Comparison of ENCODE assay signal across 19 mouse cellular contexts in genomic region chr5:38241473-38241834, GRCm38 (mm10). TPM values are rescaled to one million over a fixed set of nuclear protein-coding genes. Genes with fewer than 3 reads are reported as not detected.
DNase-seq lines count a peak whose midpoint lies in the region; ATAC-seq and TF ChIP-seq lines count a peak whose summit lies in the region.
"Had no signal": no experiment of that assay in that cellular context is flagged by ENCODE, and none has a peak within 500 bp of the region (broad histone marks: within the 10 kb centered on the region; RNA-seq: fewer than 3 reads in every experiment).

No protein-coding gene starts in this region.

- H3K27ac ChIP-seq in forebrain, embryonic 14.5 days (ENCODE audit: low read depth, low read length): no peak overlapping the region
- H3K27ac ChIP-seq in forebrain, embryonic 12.5 days: no peak overlapping the region
- 0 out of 2 replicates have a peak overlapping the region, but pooled peaks have one; percentile 28 for H3K27ac ChIP-seq in midbrain, embryonic 10.5 days (replicated peaks)
- H3K27ac ChIP-seq in midbrain, embryonic 11.5 days (ENCODE audit: low read depth, low read length): no peak overlapping the region
- H3K27ac ChIP-seq in embryonic facial prominence, embryonic 15.5 days (replicated peaks): no peak overlapping the region
- no peak overlapping the region for H3K27ac ChIP-seq in hindbrain, postnatal 0 days
- H3K27ac ChIP-seq: forebrain, embryonic 15.5 days; heart, embryonic 15.5 days; liver, embryonic 14.5 days had no signal

- H3K4me2 ChIP-seq in forebrain, embryonic 14.5 days (ENCODE audit: low read length): no peak overlapping the region
- H3K4me2 ChIP-seq in forebrain, embryonic 12.5 days: no peak overlapping the region
- H3K4me2 ChIP-seq in midbrain, embryonic 11.5 days: no peak overlapping the region
- no peak overlapping the region for H3K4me2 ChIP-seq in embryonic facial prominence, embryonic 15.5 days (replicated peaks)
- no peak overlapping the region for H3K4me2 ChIP-seq in hindbrain, postnatal 0 days (ENCODE audit: low read depth, low read length)
- H3K4me2 ChIP-seq: forebrain, embryonic 15.5 days; heart, embryonic 15.5 days had no signal

- no peaks in the 10 kb centered on the region for H3K9me3 ChIP-seq in forebrain, embryonic 14.5 days (replicated peaks; ENCODE audit: control insufficient read depth, low read length)
- no peaks in the 10 kb centered on the region for H3K9me3 ChIP-seq in forebrain, embryonic 12.5 days
- H3K9me3 ChIP-seq in midbrain, embryonic 10.5 days (replicated peaks): 0 out of 2 replicates have a peak, but pooled peaks cover 5% of the 10 kb centered on the region
- H3K9me3 ChIP-seq in midbrain, embryonic 11.5 days (ENCODE audit: control insufficient read depth, low read length): no peaks in the 10 kb centered on the region
- H3K9me3 ChIP-seq in embryonic facial prominence, embryonic 15.5 days (replicated peaks): no peaks in the 10 kb centered on the region
- H3K9me3 ChIP-seq in hindbrain, postnatal 0 days (ENCODE audit: low read length): no peaks in the 10 kb centered on the region
- H3K9me3 ChIP-seq: forebrain, embryonic 15.5 days; heart, embryonic 15.5 days had no signal

- TF ChIP-seq CTCF in hindbrain, postnatal 0 days (IDR thresholded peaks at IDR 0.05; ENCODE audit: low read depth): no peak

- no peak for ATAC-seq in forebrain, embryonic 14.5 days
- ATAC-seq in forebrain, embryonic 12.5 days (ENCODE audit: low FRiP score): no peak
- no peak; the same call in 1 of the 2 replicates for ATAC-seq in midbrain, embryonic 11.5 days (ENCODE audit: low FRiP score)
- ATAC-seq in embryonic facial prominence, embryonic 15.5 days (ENCODE audit: insufficient number of reproducible peaks, low FRiP score, low TSS enrichment, low read depth): 0 out of 2 replicates have a peak, but pooled peaks have one; percentile 15
- no peak for ATAC-seq in hindbrain, postnatal 0 days
- ATAC-seq: forebrain, embryonic 15.5 days; Patski had no signal

- no peak overlapping the region for H3K4me3 ChIP-seq in forebrain, embryonic 14.5 days (ENCODE audit: low read depth, low read length)
- H3K4me3 ChIP-seq in forebrain, embryonic 12.5 days (replicated peaks): no peak overlapping the region
- no peak overlapping the region for H3K4me3 ChIP-seq in midbrain, embryonic 10.5 days
- no peak overlapping the region for H3K4me3 ChIP-seq in midbrain, embryonic 11.5 days (ENCODE audit: low read depth, low read length)
- H3K4me3 ChIP-seq in embryonic facial prominence, embryonic 15.5 days (replicated peaks): no peak overlapping the region
- no peak overlapping the region for H3K4me3 ChIP-seq in hindbrain, postnatal 0 days (ENCODE audit: low read length)
- H3K4me3 ChIP-seq: forebrain, embryonic 15.5 days; heart, embryonic 15.5 days had no signal

- H3K27me3 ChIP-seq in forebrain, embryonic 14.5 days (replicated peaks; ENCODE audit: control insufficient read depth, insufficient read depth, low read length): no peaks in the 10 kb centered on the region
- H3K27me3 ChIP-seq in forebrain, embryonic 12.5 days: no peaks in the 10 kb centered on the region
- H3K27me3 ChIP-seq in midbrain, embryonic 10.5 days (ENCODE audit: low read depth, poor library complexity, severe bottlenecking): peaks cover 70% of the 10 kb centered on the region
- peaks cover 9% of the 10 kb centered on the region for H3K27me3 ChIP-seq in midbrain, embryonic 11.5 days (ENCODE audit: control insufficient read depth, insufficient read depth, low read length)
- no peaks in the 10 kb centered on the region for H3K27me3 ChIP-seq in embryonic facial prominence, embryonic 15.5 days
- no peaks in the 10 kb centered on the region for H3K27me3 ChIP-seq in hindbrain, postnatal 0 days (ENCODE audit: insufficient read depth, low read length)
- H3K27me3 ChIP-seq: forebrain, embryonic 15.5 days; heart, embryonic 15.5 days; Patski had no signal

- H3K4me1 ChIP-seq in forebrain, embryonic 14.5 days (ENCODE audit: control insufficient read depth, insufficient read depth, low read length): no peaks in the 10 kb centered on the region
- peaks cover 6% of the 10 kb centered on the region for H3K4me1 ChIP-seq in forebrain, embryonic 12.5 days
- H3K4me1 ChIP-seq in midbrain, embryonic 10.5 days: peaks cover 18% of the 10 kb centered on the region
- H3K4me1 ChIP-seq in midbrain, embryonic 11.5 days (ENCODE audit: control insufficient read depth, insufficient read depth, low read length): peaks cover 4% of the 10 kb centered on the region
- no peaks in the 10 kb centered on the region for H3K4me1 ChIP-seq in embryonic facial prominence, embryonic 15.5 days
- H3K4me1 ChIP-seq in hindbrain, postnatal 0 days (ENCODE audit: insufficient read depth, low read length): no peaks in the 10 kb centered on the region
- H3K4me1 ChIP-seq: forebrain, embryonic 15.5 days; heart, embryonic 15.5 days had no signal

- H3K36me3 ChIP-seq in forebrain, embryonic 14.5 days (ENCODE audit: control insufficient read depth, insufficient read depth, low read length): no peaks in the 10 kb centered on the region
- H3K36me3 ChIP-seq in forebrain, embryonic 12.5 days (replicated peaks): 0 out of 2 replicates have a peak, but pooled peaks cover 3% of the 10 kb centered on the region
- H3K36me3 ChIP-seq in midbrain, embryonic 10.5 days: peaks cover 2% of the 10 kb centered on the region
- no peaks in the 10 kb centered on the region for H3K36me3 ChIP-seq in midbrain, embryonic 11.5 days (ENCODE audit: control insufficient read depth, insufficient read depth, low read length)
- H3K36me3 ChIP-seq in embryonic facial prominence, embryonic 15.5 days: peaks cover 5% of the 10 kb centered on the region; the same call in 1 of the 2 replicates
- H3K36me3 ChIP-seq in hindbrain, postnatal 0 days (ENCODE audit: insufficient read depth, low read length): no peaks in the 10 kb centered on the region
- H3K36me3 ChIP-seq: forebrain, embryonic 15.5 days; heart, embryonic 15.5 days had no signal

- WGBS in forebrain, embryonic 14.5 days: 68% methylated on average over 3 of the region's 3 CpGs
- WGBS in forebrain, embryonic 12.5 days: 79% methylated on average over 3 of the region's 3 CpGs
- WGBS in midbrain, embryonic 10.5 days: 85% methylated on average over 3 of the region's 3 CpGs
- WGBS in midbrain, embryonic 11.5 days: 80% methylated on average over 3 of the region's 3 CpGs
- WGBS in embryonic facial prominence, embryonic 15.5 days: 84% methylated on average over 3 of the region's 3 CpGs
- WGBS in hindbrain, postnatal 0 days: 48% methylated on average over 3 of the region's 3 CpGs

- DNase-seq in forebrain, embryonic 14.5 days (ENCODE audit: low spot score): peak; percentile 23
- DNase-seq in midbrain, embryonic 10.5 days (ENCODE audit: low spot score): no peak
- DNase-seq in midbrain, embryonic 11.5 days (ENCODE audit: low spot score, missing footprints): no peak
- DNase-seq in hindbrain, postnatal 0 days (ENCODE audit: low spot score): peak; percentile 51
- DNase-seq in right cerebral cortex, postnatal 36 days (ENCODE audit: low spot score in 2 of 2): no peak
- no peak for DNase-seq in layer of hippocampus, postnatal 10 days (ENCODE audit: low spot score in 2 of 2)
- DNase-seq: kidney, postnatal 4 days; layer of hippocampus, postnatal 36 days; lung, postnatal 14 days; right cerebral cortex, adult 18-20 months; thymus, adult 18-20 months had no signal

- H3K9ac ChIP-seq in forebrain, embryonic 14.5 days (ENCODE audit: low read length): no peak overlapping the region
- no peak overlapping the region for H3K9ac ChIP-seq in forebrain, embryonic 12.5 days
- H3K9ac ChIP-seq in midbrain, embryonic 11.5 days (ENCODE audit: low read length): no peak overlapping the region
- no peak overlapping the region for H3K9ac ChIP-seq in embryonic facial prominence, embryonic 15.5 days
- no peak overlapping the region for H3K9ac ChIP-seq in hindbrain, postnatal 0 days (replicated peaks; ENCODE audit: low read length)
- H3K9ac ChIP-seq: forebrain, embryonic 15.5 days; heart, embryonic 15.5 days; liver, embryonic 14.5 days had no signal

RNA-seq across cellular contexts. Expression of gene Tmem128, which starts 18.5 kb away (rescaled TPM):
- polyA plus RNA-seq in forebrain, embryonic 14.5 days (2014; fragmentation: Nextera tagmentation; extraction: Ambion mirVana): 108 and 109 TPM in 2 replicates
- 90.9 and 91.4 TPM in 2 replicates for polyA plus RNA-seq in forebrain, embryonic 12.5 days (2016; fragmentation: Nextera tagmentation; extraction: Ambion mirVana)
- polyA plus RNA-seq in midbrain, embryonic 10.5 days (2016; fragmentation: Nextera tagmentation; extraction: Ambion mirVana): 83.3 and 89.2 TPM in 2 replicates
- 104 and 116 TPM in 2 replicates for polyA plus RNA-seq in midbrain, embryonic 11.5 days (2014; fragmentation: Nextera tagmentation; extraction: Ambion mirVana)
- polyA plus RNA-seq in embryonic facial prominence, embryonic 15.5 days (2015; fragmentation: Nextera tagmentation; extraction: Ambion mirVana): 62.8 and 67.8 TPM in 2 replicates
- total RNA-seq in hindbrain, postnatal 0 days (2014; rRNA removed): 78.4 and 105 TPM in 2 replicates
- polyA plus RNA-seq in hindbrain, postnatal 0 days (2015; fragmentation: Nextera tagmentation; extraction: Ambion mirVana): 108 and 114 TPM in 2 replicates
- total RNA-seq in layer of hippocampus, postnatal 10 days (2021): 10 to 100 TPM; 41.0 to 43.4 TPM

RNA-seq across cellular contexts. Expression of gene Lyar, which starts 21.2 kb away (rescaled TPM):
- polyA plus RNA-seq in forebrain, embryonic 14.5 days (2014; fragmentation: Nextera tagmentation; extraction: Ambion mirVana): 42.9 and 48.3 TPM in 2 replicates
- 117 and 128 TPM in 2 replicates for polyA plus RNA-seq in forebrain, embryonic 12.5 days (2016; fragmentation: Nextera tagmentation; extraction: Ambion mirVana)
- polyA plus RNA-seq in midbrain, embryonic 10.5 days (2016; fragmentation: Nextera tagmentation; extraction: Ambion mirVana): 137 and 169 TPM in 2 replicates
- polyA plus RNA-seq in midbrain, embryonic 11.5 days (2014; fragmentation: Nextera tagmentation; extraction: Ambion mirVana): 129 and 143 TPM in 2 replicates
- polyA plus RNA-seq in embryonic facial prominence, embryonic 15.5 days (2015; fragmentation: Nextera tagmentation; extraction: Ambion mirVana): 81.4 and 86.1 TPM in 2 replicates
- total RNA-seq in hindbrain, postnatal 0 days (2014; rRNA removed): 1.3 and 11.4 TPM in 2 replicates
- polyA plus RNA-seq in hindbrain, postnatal 0 days (2015; fragmentation: Nextera tagmentation; extraction: Ambion mirVana): 45.9 and 49.3 TPM in 2 replicates
- 10 to 100 TPM; 15.2 to 18.0 TPM for total RNA-seq in layer of hippocampus, postnatal 10 days (2021)

RNA-seq across cellular contexts. Expression of gene Zbtb49, which starts 21.2 kb away (rescaled TPM):
- 15.9 and 19.6 TPM in 2 replicates for polyA plus RNA-seq in forebrain, embryonic 14.5 days (2014; fragmentation: Nextera tagmentation; extraction: Ambion mirVana)
- 24.7 and 27.6 TPM in 2 replicates for polyA plus RNA-seq in forebrain, embryonic 12.5 days (2016; fragmentation: Nextera tagmentation; extraction: Ambion mirVana)
- polyA plus RNA-seq in midbrain, embryonic 10.5 days (2016; fragmentation: Nextera tagmentation; extraction: Ambion mirVana): 15.7 and 19.3 TPM in 2 replicates
- polyA plus RNA-seq in midbrain, embryonic 11.5 days (2014; fragmentation: Nextera tagmentation; extraction: Ambion mirVana): 13.5 and 17.8 TPM in 2 replicates
- 12.9 and 15.3 TPM in 2 replicates for polyA plus RNA-seq in embryonic facial prominence, embryonic 15.5 days (2015; fragmentation: Nextera tagmentation; extraction: Ambion mirVana)
- 24.1 and 25.2 TPM in 2 replicates for total RNA-seq in hindbrain, postnatal 0 days (2014; rRNA removed)
- 13.8 and 14.7 TPM in 2 replicates for polyA plus RNA-seq in hindbrain, postnatal 0 days (2015; fragmentation: Nextera tagmentation; extraction: Ambion mirVana)
- 10 to 100 TPM; 17.9 to 23.5 TPM for total RNA-seq in layer of hippocampus, postnatal 10 days (2021)

RNA-seq across cellular contexts. Expression of gene Otop1, which starts 34.3 kb away (rescaled TPM):
- not detected in 2 replicates for polyA plus RNA-seq in forebrain, embryonic 14.5 days (2014; fragmentation: Nextera tagmentation; extraction: Ambion mirVana)
- not detected in 2 replicates for polyA plus RNA-seq in forebrain, embryonic 12.5 days (2016; fragmentation: Nextera tagmentation; extraction: Ambion mirVana)
- polyA plus RNA-seq in midbrain, embryonic 10.5 days (2016; fragmentation: Nextera tagmentation; extraction: Ambion mirVana): 0.10 TPM in 1 of 2 replicates, not detected in the other
- 0.07 TPM in 1 of 2 replicates, not detected in the other for polyA plus RNA-seq in midbrain, embryonic 11.5 days (2014; fragmentation: Nextera tagmentation; extraction: Ambion mirVana)
- polyA plus RNA-seq in embryonic facial prominence, embryonic 15.5 days (2015; fragmentation: Nextera tagmentation; extraction: Ambion mirVana): not detected in 2 replicates
- total RNA-seq in hindbrain, postnatal 0 days (2014; rRNA removed): 0.10 TPM in 1 of 2 replicates, not detected in the other
- 0.10 TPM in 1 of 2 replicates, not detected in the other for polyA plus RNA-seq in hindbrain, postnatal 0 days (2015; fragmentation: Nextera tagmentation; extraction: Ambion mirVana)
- under 1 TPM in 1 of 2 experiments, not detected in 1; 0.16 TPM for total RNA-seq in layer of hippocampus, postnatal 10 days (2021)
- total RNA-seq: common myeloid progenitor, adult 5-6 weeks; granulocyte monocyte progenitor cell, adult 5-6 weeks; layer of hippocampus, postnatal 36 days had no signal
- polyA plus RNA-seq: forebrain, embryonic 15.5 days; heart, embryonic 15.5 days; liver, embryonic 14.5 days; Patski had no signal

Comparison
In these comparisons a context has a peak if more than half of its experiments do, and no peak if none do; other contexts are left out.
1. DNase-seq: peak in forebrain, embryonic 14.5 days (single experiment) and hindbrain, postnatal 0 days (single experiment); none in midbrain, embryonic 10.5 days (single experiment), midbrain, embryonic 11.5 days (single experiment), right cerebral cortex, postnatal 36 days (0 of 2) and layer of hippocampus, postnatal 10 days (0 of 2).